In the genomic region with DNA sequence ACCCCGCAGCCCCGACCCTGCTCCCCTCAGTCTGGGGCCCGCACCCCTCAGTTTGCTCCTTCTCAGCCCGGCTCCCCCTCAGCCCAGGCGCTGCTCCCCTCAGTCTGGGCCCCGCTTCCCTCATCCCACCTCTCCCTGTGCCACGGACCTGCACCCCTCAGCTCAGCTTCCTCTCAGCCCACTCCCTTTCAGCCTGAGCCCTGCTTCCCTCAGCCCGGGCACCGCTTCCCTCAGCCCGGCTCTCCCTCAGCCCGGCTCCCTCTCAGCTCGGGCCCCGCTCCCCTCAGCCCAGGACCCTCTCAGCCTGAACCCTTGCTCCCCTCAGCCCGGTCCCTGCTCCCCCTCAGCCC, we compare ENCODE assay signal across 8 mouse cellular contexts. TPM values are rescaled to one million over a fixed set of nuclear protein-coding genes. Genes with fewer than 3 reads are reported as not detected.
DNase-seq lines count a peak whose midpoint lies in the region; ATAC-seq and TF ChIP-seq lines count a peak whose summit lies in the region.

No protein-coding gene starts in this region.

- H3K4me3 ChIP-seq in layer of hippocampus, adult 2 months, result peak overlapping the region; percentile 87
- peak overlapping the region; percentile 60 for H3K4me3 ChIP-seq in forebrain, embryonic 14.5 days (ENCODE audit: low read depth, low read length)
- peak overlapping the region; percentile 66 for H3K4me3 ChIP-seq in intestine, embryonic 16.5 days (ENCODE audit: low read length)
- H3K4me3 ChIP-seq in midbrain, embryonic 10.5 days, result peak overlapping the region; percentile 95
- peak overlapping the region; percentile 70 for H3K4me3 ChIP-seq in stomach, postnatal 0 days (ENCODE audit: low read depth, low read length)

- no peaks in the 10 kb centered on the region for H3K36me3 ChIP-seq in forebrain, embryonic 14.5 days (ENCODE audit: control insufficient read depth, insufficient read depth, low read length)
- H3K36me3 ChIP-seq in intestine, embryonic 16.5 days (ENCODE audit: control insufficient read depth, insufficient read depth, low read length), result no peaks in the 10 kb centered on the region
- H3K36me3 ChIP-seq in midbrain, embryonic 10.5 days, result 0 out of 2 replicates have a peak, but pooled peaks cover 4% of the 10 kb centered on the region
- H3K36me3 ChIP-seq in stomach, postnatal 0 days (ENCODE audit: control insufficient read depth, insufficient read depth, low read length), result no peaks in the 10 kb centered on the region

- H3K27ac ChIP-seq in layer of hippocampus, adult 2 months, result peak overlapping the region; percentile 96
- H3K27ac ChIP-seq in forebrain, embryonic 14.5 days (ENCODE audit: low read depth, low read length), result peak overlapping the region; percentile 96
- peak overlapping the region; percentile 84 for H3K27ac ChIP-seq in intestine, embryonic 16.5 days (ENCODE audit: low read length)
- H3K27ac ChIP-seq in midbrain, embryonic 10.5 days (replicated peaks), result peak overlapping the region; percentile 91
- peak overlapping the region; percentile 94 for H3K27ac ChIP-seq in stomach, postnatal 0 days (replicated peaks)

- no peak for TF ChIP-seq CTCF in layer of hippocampus, adult 2 months (conservative IDR thresholded peaks at IDR 0.05)
- TF ChIP-seq CTCF in stomach, postnatal 0 days (IDR thresholded peaks at IDR 0.05; ENCODE audit: low read depth), result no peak

- peaks cover 7% of the 10 kb centered on the region; the same call in 1 of the 2 replicates for H3K4me1 ChIP-seq in forebrain, embryonic 14.5 days (ENCODE audit: control insufficient read depth, insufficient read depth, low read length)
- peaks cover 6% of the 10 kb centered on the region for H3K4me1 ChIP-seq in intestine, embryonic 16.5 days (ENCODE audit: control insufficient read depth, insufficient read depth, low read length)
- peaks cover 18% of the 10 kb centered on the region for H3K4me1 ChIP-seq in midbrain, embryonic 10.5 days
- no peaks in the 10 kb centered on the region for H3K4me1 ChIP-seq in stomach, postnatal 0 days (replicated peaks; ENCODE audit: control insufficient read depth, insufficient read depth)

- under 1% methylated on average over 14 of the region's 14 CpGs for WGBS in forebrain, embryonic 14.5 days
- under 1% methylated on average over 14 of the region's 14 CpGs for WGBS in intestine, embryonic 16.5 days
- under 1% methylated on average over 14 of the region's 14 CpGs for WGBS in midbrain, embryonic 10.5 days
- WGBS in stomach, postnatal 0 days, result 0% methylated on average over 13 of the region's 14 CpGs

- peak; percentile 57 for ATAC-seq in forebrain, embryonic 14.5 days
- no peak; the same call in 1 of the 2 replicates for ATAC-seq in intestine, embryonic 16.5 days
- ATAC-seq in stomach, postnatal 0 days (ENCODE audit: low FRiP score, low TSS enrichment), result peak; percentile 30

- H3K9ac ChIP-seq in forebrain, embryonic 14.5 days (ENCODE audit: low read length), result peak overlapping the region; percentile 89
- peak overlapping the region; percentile 91 for H3K9ac ChIP-seq in intestine, embryonic 16.5 days (ENCODE audit: low read depth, low read length)
- H3K9ac ChIP-seq in stomach, postnatal 0 days (ENCODE audit: low read length), result peak overlapping the region; percentile 82

- no peak for TF ChIP-seq EP300 in stomach, postnatal 0 days (optimal IDR thresholded peaks at IDR 0.05)

- no peaks in the 10 kb centered on the region for H3K9me3 ChIP-seq in forebrain, embryonic 14.5 days (replicated peaks; ENCODE audit: control insufficient read depth, low read length)
- no peaks in the 10 kb centered on the region for H3K9me3 ChIP-seq in intestine, embryonic 16.5 days (ENCODE audit: control insufficient read depth, low read length)
- no peaks in the 10 kb centered on the region for H3K9me3 ChIP-seq in midbrain, embryonic 10.5 days (replicated peaks)
- H3K9me3 ChIP-seq in stomach, postnatal 0 days (ENCODE audit: control insufficient read depth, low read length), result no peaks in the 10 kb centered on the region

- H3K27me3 ChIP-seq in forebrain, embryonic 14.5 days (replicated peaks; ENCODE audit: control insufficient read depth, insufficient read depth, low read length), result no peaks in the 10 kb centered on the region
- no peaks in the 10 kb centered on the region for H3K27me3 ChIP-seq in intestine, embryonic 16.5 days (replicated peaks; ENCODE audit: control insufficient read depth, insufficient read depth, low read length)
- no peaks in the 10 kb centered on the region for H3K27me3 ChIP-seq in midbrain, embryonic 10.5 days (ENCODE audit: low read depth, poor library complexity, severe bottlenecking)
- H3K27me3 ChIP-seq in stomach, postnatal 0 days (ENCODE audit: control insufficient read depth, insufficient read depth, low read length), result no peaks in the 10 kb centered on the region

- H3K4me2 ChIP-seq in forebrain, embryonic 14.5 days (ENCODE audit: low read length), result peak overlapping the region; percentile 87
- peak overlapping the region; percentile 89 for H3K4me2 ChIP-seq in intestine, embryonic 16.5 days (ENCODE audit: low read depth, low read length)
- peak overlapping the region; percentile 98 for H3K4me2 ChIP-seq in stomach, postnatal 0 days (replicated peaks; ENCODE audit: low read depth)

- DNase-seq in layer of hippocampus, adult 2 months (ENCODE audit: low spot score in 2 of 2), result peak in 1 of 2 experiments; percentile 10
- DNase-seq in layer of hippocampus, adult 8-10 months (ENCODE audit: low spot score in 2 of 2), result no peak
- DNase-seq in cerebellum, adult 9-11 months, result peak; percentile 44
- peak; percentile 33 for DNase-seq in forebrain, embryonic 14.5 days (ENCODE audit: low spot score)
- DNase-seq in midbrain, embryonic 10.5 days (ENCODE audit: low spot score), result peak; percentile 65
- no peak for DNase-seq in stomach, postnatal 0 days (ENCODE audit: low spot score)
- no peak for DNase-seq in retina, embryonic 14.5 days (ENCODE audit: low spot score)

RNA-seq across cellular contexts. Expression of a gene that starts 0.7 kb away (rescaled TPM):
- total RNA-seq in layer of hippocampus, adult 2 months (2021), result 10 to 100 TPM; 25.5 to 25.8 TPM
- 10 to 100 TPM; 26.6 to 45.7 (median 33.5) TPM for total RNA-seq in layer of hippocampus, adult 8-10 months (2022)
- 65.7 and 66.8 TPM in 2 replicates for polyA plus RNA-seq in forebrain, embryonic 14.5 days (2014; fragmentation: Nextera tagmentation; extraction: Ambion mirVana)
- polyA plus RNA-seq in intestine, embryonic 16.5 days (2015; fragmentation: Nextera tagmentation; extraction: Ambion mirVana), result 110 and 147 TPM in 2 replicates
- polyA plus RNA-seq in midbrain, embryonic 10.5 days (2016; fragmentation: Nextera tagmentation; extraction: Ambion mirVana), result 59.0 and 66.5 TPM in 2 replicates
- 25.0 and 26.6 TPM in 2 replicates for polyA plus RNA-seq in stomach, postnatal 0 days (2015; fragmentation: Nextera tagmentation; extraction: Ambion mirVana)

RNA-seq across cellular contexts. Expression of a gene that starts 25.0 kb away (rescaled TPM):
- total RNA-seq in layer of hippocampus, adult 2 months (2021), result 10 to 100 TPM in 1 of 2 experiments, 1 to 10 TPM in 1; 8.5 to 10.6 TPM
- total RNA-seq in layer of hippocampus, adult 8-10 months (2022), result 1 to 10 TPM; 6.5 to 9.7 (median 9.6) TPM
- 1.4 and 2.5 TPM in 2 replicates for polyA plus RNA-seq in forebrain, embryonic 14.5 days (2014; fragmentation: Nextera tagmentation; extraction: Ambion mirVana)
- not detected in 2 replicates for polyA plus RNA-seq in intestine, embryonic 16.5 days (2015; fragmentation: Nextera tagmentation; extraction: Ambion mirVana)
- not detected in 2 replicates for polyA plus RNA-seq in midbrain, embryonic 10.5 days (2016; fragmentation: Nextera tagmentation; extraction: Ambion mirVana)
- polyA plus RNA-seq in stomach, postnatal 0 days (2015; fragmentation: Nextera tagmentation; extraction: Ambion mirVana), result 0.29 and 0.30 TPM in 2 replicates

RNA-seq across cellular contexts. Expression of a gene that starts 57.7 kb away (rescaled TPM):
- 10 to 100 TPM; 11.2 to 11.7 TPM for total RNA-seq in layer of hippocampus, adult 2 months (2021)
- total RNA-seq in layer of hippocampus, adult 8-10 months (2022), result 10 to 100 TPM; 12.6 to 14.3 (median 13.6) TPM
- 22.2 and 25.5 TPM in 2 replicates for polyA plus RNA-seq in forebrain, embryonic 14.5 days (2014; fragmentation: Nextera tagmentation; extraction: Ambion mirVana)
- 246 and 248 TPM in 2 replicates for polyA plus RNA-seq in intestine, embryonic 16.5 days (2015; fragmentation: Nextera tagmentation; extraction: Ambion mirVana)
- polyA plus RNA-seq in midbrain, embryonic 10.5 days (2016; fragmentation: Nextera tagmentation; extraction: Ambion mirVana), result 21.0 and 29.3 TPM in 2 replicates
- polyA plus RNA-seq in stomach, postnatal 0 days (2015; fragmentation: Nextera tagmentation; extraction: Ambion mirVana), result 95.2 and 96.2 TPM in 2 replicates

Comparison
In these comparisons a context has a peak if more than half of its experiments do, and no peak if none do; other contexts are left out.
1. DNase-seq: peak in cerebellum, adult 9-11 months (single experiment), forebrain, embryonic 14.5 days (single experiment) and midbrain, embryonic 10.5 days (single experiment); none in layer of hippocampus, adult 8-10 months (0 of 2), stomach, postnatal 0 days (single experiment) and retina, embryonic 14.5 days (single experiment).
2. Peak in every context shown above with its lines, with median percentiles within 50 percentile points of each other: H3K27ac ChIP-seq, H3K4me3 ChIP-seq, H3K4me2 ChIP-seq and H3K9ac ChIP-seq.